Mouse (Mus musculus) frontal cortex, postnatal 36 days (tissue): ENCODE measurements around the gene Cdc45.

ENCODE experiments used
- DNase-seq, 2 experiments: peaks; one replicate each; pipeline ENCODE4 v3.0.0; 2022; ENCODE audit warnings: low spot score in 2 of 2

The Cdc45 gene

GRCm38 (mm10) chr16:18788627-18789406 is 23.0 kb downstream of the Cdc45 start:
- no peak for DNase-seq

- no peak for DNase-seq
Observed at GRCm38 (mm10) chr16:18786652-18787051, 25.1 kb downstream of the Cdc45 start.

DNA sequence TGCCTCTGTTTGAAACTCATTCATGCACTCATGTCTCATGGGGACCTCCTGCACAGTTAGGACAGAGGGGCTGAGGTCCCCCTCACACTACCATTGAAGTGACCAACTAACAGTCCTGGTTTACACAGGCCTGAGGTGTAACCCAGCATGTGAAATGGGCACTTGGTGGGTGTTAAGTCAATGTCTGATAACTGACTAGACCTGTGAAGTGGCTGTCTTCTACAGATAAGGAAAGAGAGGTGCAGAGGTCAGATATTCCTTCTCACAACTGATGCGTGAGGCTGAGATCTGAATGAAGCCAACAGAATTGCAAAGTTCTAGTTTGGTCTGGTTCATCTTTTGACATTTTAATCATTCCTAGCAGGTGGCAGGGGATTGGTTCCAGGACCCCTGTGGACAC is 26.3 kb downstream of the Cdc45 start:
- DNase-seq = no peak

GRCm38 (mm10) chr16:18785025-18785424 is 26.8 kb downstream of the Cdc45 start:
- DNase-seq = no peak

DNA sequence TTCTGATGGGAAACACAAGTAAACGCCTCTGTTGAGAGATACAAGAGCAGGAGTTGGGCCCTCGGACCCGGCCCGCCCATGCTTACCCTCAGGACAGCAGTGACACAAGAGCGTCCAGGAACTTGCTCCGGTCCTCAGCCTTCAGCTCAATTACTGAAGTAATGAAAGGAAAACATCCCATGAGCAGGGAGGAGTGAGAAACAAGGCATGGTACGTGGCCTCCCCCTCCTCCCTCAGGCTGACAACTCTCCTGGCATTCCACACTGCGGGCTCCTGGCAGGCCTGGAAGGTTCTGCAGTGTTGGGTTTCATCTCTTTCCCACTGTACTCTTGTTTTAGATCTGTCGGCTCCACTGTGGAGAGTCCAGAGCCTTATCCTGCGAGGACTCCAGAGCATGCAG is 30.0 kb downstream of the Cdc45 start:
- DNase-seq = no peak

DNA sequence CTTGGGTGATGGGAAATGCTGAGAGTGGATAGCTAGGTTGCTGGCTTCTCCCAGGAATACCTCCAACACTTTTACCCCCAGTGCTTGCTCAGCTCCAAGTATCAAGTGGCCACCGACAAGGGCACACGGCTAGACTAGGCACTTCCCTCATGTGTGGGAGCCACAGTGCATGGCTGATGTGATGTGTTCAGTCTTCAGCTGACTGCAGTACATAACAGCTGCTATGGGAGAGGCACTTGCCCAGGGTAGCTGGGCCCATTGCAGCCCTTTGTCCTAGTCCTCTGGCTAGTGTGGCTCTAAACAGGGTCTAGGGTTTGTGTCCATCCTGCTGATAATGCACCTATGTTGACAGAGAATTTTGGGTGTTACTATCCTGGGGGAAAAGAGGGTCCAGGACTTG is 33.3 kb downstream of the Cdc45 start:
- no peak for DNase-seq

DNA sequence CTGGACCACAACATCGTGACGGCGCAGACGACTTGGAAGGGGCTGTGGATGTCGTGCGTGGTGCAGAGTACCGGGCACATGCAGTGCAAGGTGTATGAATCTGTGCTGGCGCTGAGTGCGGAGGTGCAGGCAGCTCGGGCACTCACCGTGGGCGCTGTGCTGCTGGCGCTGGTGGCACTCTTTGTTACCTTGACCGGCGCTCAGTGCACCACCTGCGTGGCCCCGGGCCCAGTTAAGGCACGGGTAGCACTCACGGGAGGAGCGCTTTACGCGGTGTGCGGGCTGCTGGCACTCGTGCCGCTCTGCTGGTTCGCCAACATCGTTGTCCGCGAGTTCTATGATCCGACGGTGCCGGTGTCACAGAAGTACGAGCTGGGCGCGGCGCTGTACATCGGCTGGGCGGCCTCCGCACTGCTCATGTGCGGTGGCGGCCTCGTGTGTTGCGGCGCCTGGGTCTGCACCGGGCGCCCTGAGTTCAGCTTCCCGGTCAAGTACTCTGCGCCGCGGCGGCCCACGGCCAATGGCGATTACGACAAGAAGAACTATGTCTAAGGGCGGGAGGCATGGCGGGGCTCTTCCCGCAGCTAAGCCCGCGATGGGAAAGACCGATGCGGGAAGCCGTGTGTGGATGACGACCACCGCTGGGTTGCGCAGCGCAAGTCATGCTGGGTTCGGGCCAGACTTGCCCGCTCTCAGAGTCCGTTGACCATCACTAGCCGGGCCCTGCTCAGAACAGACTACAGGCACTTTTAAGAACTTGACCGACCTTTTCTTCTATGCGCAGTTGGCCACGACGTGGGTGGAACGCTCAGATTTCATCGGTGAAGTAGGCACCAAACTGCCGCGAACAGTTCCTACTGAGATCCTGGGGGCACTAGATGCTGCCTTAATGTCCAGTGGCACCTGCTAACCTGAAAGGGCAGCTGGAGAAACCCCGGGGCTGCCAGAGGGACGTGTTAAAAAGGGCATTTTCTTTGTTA is 34.4 kb downstream of the Cdc45 start:
- DNase-seq = no peak

GRCm38 (mm10) chr16:18776556-18777100 is 35.2 kb downstream of the Cdc45 start, which contains the start of gene Cldn5:
Cldn5 (plus strand) TSS chr16:18776847.
- no peak for DNase-seq

GRCm38 (mm10) chr16:18775621-18776555 is 35.9 kb downstream of the Cdc45 start:
- no peak for DNase-seq

- DNase-seq = no peak
Observed at GRCm38 (mm10) chr16:18773936-18774335, 37.9 kb downstream of the Cdc45 start.

DNA sequence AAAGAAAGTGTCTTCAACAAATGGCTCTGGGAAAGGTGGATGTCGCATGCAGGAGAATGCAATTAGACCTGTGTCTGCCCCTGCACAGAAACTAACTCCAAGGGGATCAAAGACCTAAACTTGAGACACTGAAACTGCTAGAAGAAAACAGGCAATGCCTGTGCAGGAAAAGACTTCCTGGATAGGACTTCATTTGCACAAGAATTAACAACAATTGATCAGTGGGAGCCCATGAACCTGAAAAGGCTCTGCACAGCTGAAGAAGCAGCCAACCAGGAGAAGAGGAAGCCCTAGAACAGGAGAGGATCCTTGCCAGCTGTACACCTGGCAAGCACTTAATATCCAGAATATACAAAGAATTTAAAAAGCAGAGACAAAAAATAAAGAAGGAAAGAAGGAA is 42.3 kb downstream of the Cdc45 start:
- DNase-seq = no peak

DNA sequence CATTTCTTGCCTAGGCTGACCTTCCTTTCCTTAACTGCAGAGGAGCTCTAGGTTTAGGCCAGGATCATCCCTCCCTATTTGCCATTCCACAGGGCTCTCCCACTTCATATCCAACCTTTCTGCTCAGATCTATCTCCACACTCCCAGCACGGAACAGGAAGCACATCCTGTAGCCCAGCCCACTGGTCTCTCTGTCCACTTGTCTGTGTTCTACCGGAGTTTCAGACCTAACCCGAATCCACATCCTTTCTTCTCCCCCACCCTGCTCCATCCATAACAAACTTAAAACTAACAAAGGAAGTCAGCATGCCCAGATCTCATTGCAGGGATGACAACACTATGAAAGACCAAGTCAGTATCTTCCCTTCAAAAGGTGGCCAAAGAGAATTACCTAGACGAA is 45.4 kb downstream of the Cdc45 start:
- no peak for DNase-seq

DNA sequence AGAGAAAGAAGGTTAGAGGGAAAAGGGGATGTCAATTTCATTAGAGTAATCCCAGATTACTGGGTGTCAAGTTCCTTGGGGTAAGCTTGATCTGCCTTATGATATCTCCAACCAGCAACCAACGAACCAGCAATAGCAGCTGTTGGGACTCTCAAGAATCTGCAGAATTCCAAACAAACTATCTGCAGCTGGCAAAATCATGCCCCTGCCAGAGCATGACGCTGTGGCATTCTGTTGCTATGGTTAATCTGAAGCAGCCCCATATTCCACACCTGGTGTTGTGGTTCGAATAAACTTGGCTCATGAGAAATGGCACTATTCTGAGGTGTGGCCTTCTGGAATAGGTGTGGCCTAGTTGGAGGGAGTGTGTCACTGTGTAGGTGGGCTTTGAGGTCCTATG is 48.8 kb downstream of the Cdc45 start:
- no peak for DNase-seq

DNA sequence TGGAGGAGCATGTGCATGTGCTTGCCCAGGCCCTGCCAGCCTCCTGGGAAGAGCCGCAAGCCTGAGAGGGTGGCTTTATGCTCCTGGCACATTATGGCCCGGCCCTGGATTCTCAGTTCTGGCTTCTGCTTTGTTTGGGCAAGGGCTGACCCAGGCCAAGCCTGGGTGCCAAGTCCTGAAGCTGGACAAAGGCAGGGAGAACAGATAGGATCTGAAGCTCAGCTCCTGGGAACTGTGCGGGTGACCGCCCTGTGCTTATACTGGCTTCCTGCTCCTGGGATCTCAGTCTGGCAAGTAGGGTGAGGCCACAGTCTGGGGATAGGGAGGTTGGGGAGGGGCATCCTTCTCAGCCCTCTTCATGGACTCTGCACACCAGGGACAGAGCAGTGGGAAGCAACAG is 50.1 kb downstream of the Cdc45 start:
- DNase-seq = no peak

DNA sequence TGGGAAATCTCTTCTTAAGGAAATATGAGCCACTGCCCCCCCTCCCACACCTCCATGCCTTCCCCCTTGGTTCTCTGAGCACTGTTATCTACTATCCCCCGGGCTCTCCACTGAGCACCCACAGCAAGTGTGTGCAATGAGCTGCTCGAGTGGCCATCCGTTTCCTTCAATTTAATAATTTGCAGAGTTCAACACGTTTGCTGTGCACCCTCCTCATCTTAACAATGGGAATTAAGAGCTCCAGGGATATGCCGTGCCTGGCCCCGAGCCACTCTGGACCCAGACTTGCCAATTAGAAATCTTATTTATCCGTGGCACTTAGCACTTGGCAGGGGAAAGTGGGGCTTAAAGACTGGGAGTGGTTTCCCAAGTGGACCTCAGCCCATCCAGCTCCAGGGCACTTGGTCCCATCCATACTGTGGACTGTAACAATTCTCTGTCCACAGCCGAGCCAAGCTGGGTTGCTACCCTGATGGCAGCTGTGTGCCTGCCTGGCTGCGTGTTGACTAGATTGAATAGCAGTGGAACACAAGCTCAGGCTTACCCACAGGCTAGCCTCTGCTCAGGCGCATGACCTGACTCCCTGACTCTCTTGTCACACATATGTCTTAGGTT is 59.8 kb downstream of the Cdc45 start:
- no peak for DNase-seq

- DNase-seq = no peak
Observed at GRCm38 (mm10) chr16:18751101-18751500, 60.7 kb downstream of the Cdc45 start.

DNA sequence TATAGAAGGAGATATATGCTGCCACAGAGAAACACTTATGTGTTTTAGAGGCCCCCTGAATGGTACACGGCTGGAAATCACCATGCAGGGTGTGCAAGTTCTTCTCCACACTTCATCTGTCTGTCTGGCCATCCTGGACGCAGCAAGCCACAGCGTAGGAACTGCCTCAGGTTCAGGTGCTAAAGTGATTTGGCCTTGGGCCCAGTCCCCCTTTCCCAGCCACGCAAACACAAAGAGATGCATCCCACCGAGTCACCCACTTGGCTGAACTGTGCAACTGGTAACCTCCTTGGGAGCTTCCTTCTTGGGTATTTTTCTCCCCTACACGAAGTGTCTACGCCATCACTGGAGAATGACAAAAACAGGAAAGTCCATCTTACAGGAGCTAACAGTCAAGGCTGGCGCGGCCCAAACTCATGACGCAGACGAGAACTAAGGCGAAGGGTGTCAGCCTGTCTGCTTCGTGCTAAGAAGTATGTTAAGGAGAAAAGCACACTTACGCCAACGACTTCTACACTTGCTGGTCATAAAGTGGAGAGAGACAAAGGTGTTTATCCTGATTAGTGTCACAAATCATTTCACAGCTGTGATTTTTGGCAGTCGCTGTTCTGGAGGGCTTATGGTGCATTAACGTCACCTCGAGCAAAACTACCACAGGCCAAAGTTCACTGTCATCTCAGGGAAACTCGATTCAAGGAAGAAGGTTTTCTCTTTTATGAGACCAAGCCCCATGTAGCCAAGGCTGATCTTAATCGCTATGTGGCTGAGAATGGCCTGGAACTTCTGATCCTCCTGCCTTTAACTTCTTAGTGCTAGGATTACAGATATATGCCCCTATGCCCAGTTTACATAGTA is 65.3 kb downstream of the Cdc45 start:
- DNase-seq = no peak

- DNase-seq = no peak
Observed at GRCm38 (mm10) chr16:18738303-18738702, 73.5 kb downstream of the Cdc45 start.

GRCm38 (mm10) chr16:18733100-18733956 is 78.5 kb downstream of the Cdc45 start:
- no peak for DNase-seq
